Mouse (Mus musculus): Measurements from ENCODE around the gene Max.

- TF ChIP-seq ZC3H11A (IDR thresholded peaks at IDR 0.05; ENCODE audit: borderline replicate concordance, low read depth, low read length): no peak
- no peak for TF ChIP-seq CHD2 (IDR thresholded peaks at IDR 0.05; ENCODE audit: low read depth, low read length)
- no peak for TF ChIP-seq HCFC1 (IDR thresholded peaks at IDR 0.05; ENCODE audit: borderline replicate concordance, insufficient read depth, low read length)
- no peak for TF ChIP-seq MAFK (IDR thresholded peaks at IDR 0.05; ENCODE audit: insufficient read depth, low read depth, low read length)
- TF ChIP-seq ZNF384 (IDR thresholded peaks at IDR 0.05; ENCODE audit: low read depth, low read length): no peak
These were observed 45.8 kb downstream of the Max start for GRCm38 (mm10) chr12:76916163-76916562.
